Mouse (Mus musculus) small intestine, adult 2 months (tissue): Measurements from ENCODE around the gene Ttc4.

ENCODE experiments used
- CTCF ChIP-seq: fragments of 200-500 bp; IDR thresholded peaks from 2 replicates; pipeline ENCODE4 v1.5.1; 2012; ENCODE audit warnings: low read depth, mild to moderate bottlenecking, control low read depth, inconsistent platforms, low read length, moderate library complexity, mixed read lengths; ENCODE audit not compliant: insufficient replicate concordance, insufficient read length; ENCODE audit errors: extremely low read depth
- POLR2A ChIP-seq: fragments of 200-500 bp; IDR thresholded peaks from 2 replicates; pipeline ENCODE4 v1.6.1; 2012; ENCODE audit warnings: low read depth, mild to moderate bottlenecking, control low read depth, inconsistent platforms, low read length, moderate library complexity

DNA sequence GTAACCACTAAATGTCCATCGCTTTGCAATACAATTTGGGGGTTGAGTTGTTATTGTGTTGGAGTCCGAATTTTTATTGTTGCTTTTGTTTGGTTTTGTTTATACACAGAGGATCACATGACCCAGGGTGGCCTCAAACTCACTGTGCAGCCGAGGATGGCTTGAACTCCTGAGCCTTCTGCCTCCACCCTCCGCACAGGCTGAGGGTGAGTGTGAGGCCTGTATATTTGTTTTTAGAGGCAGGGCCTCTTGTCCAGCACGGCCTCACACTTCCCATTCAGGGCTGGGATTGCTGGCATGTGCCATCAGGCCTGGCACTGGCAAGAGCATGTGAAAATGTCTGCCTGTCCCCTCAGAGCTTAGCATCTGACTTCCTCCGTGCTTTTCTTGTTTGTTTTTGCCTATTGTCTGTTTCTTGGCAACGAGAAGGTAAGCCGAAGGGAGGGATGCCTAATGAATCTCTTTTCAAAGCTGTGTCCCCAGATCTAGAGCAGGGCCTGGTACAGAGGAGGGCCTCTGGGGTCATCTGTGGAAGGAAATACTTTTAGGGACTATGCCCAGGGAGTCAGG, 26.4 kb upstream of the Ttc4 start:
- TF ChIP-seq CTCF (no peak), POLR2A (no peak)
